Mouse (Mus musculus) embryonic facial prominence, embryonic 13.5 days (tissue): ENCODE measurements at regions not wholly inside any gene's neighbourhood (a gene's known extent, or its start where the extent isn't known, plus 50 kb on each side); places are given as distances from the start of the nearest gene placed in this dataset.
"Not testable (repeated sequence)": the region's sequence is repeated elsewhere in the genome, so short reads cannot be mapped to it uniquely, and the experiment has no call there.

Source experiments
- ATAC-seq: fragments of 200-750 bp; cut with Nextera tagmentation; 2 replicates; pipeline ENCODE4 v1.8.0; 2017; ENCODE audit warnings: low read depth; ENCODE audit not compliant: insufficient number of reproducible peaks, insufficient read depth, low FRiP score, low TSS enrichment
- H3K27ac ChIP-seq: fragments of 300-500 bp; sonication (generic); 2 replicates; pipeline ENCODE4 v1.5.1; 2015; ENCODE audit warnings: moderate library complexity, mild to moderate bottlenecking, inconsistent platforms
- H3K27me3 ChIP-seq: fragments of 300-500 bp; sonication (generic); 2 replicates; pipeline ENCODE4 v1.6.1; 2015; ENCODE audit warnings: mild to moderate bottlenecking, inconsistent platforms
- H3K36me3 ChIP-seq: fragments of 300-500 bp; sonication (generic); 2 replicates; pipeline ENCODE4 v1.6.1; 2015; ENCODE audit warnings: mild to moderate bottlenecking, inconsistent platforms
- H3K4me1 ChIP-seq: fragments of 300-500 bp; sonication (generic); 2 replicates; pipeline ENCODE4 v1.6.1; 2015; ENCODE audit warnings: inconsistent platforms
- H3K4me2 ChIP-seq: fragments of 300-500 bp; sonication (generic); 2 replicates; pipeline ENCODE4 v1.6.1; 2015; ENCODE audit warnings: moderate library complexity, mild to moderate bottlenecking, inconsistent platforms
- H3K4me3 ChIP-seq: fragments of 300-500 bp; sonication (generic); 2 replicates; pipeline ENCODE4 v1.5.1; 2015; ENCODE audit warnings: mild to moderate bottlenecking, inconsistent platforms
- H3K9ac ChIP-seq: fragments of 300-500 bp; sonication (generic); 2 replicates; pipeline ENCODE4 v1.6.1; 2015; ENCODE audit warnings: mild to moderate bottlenecking, inconsistent platforms
- H3K9me3 ChIP-seq: fragments of 300-500 bp; sonication (generic); 2 replicates; pipeline ENCODE4 v1.6.1; 2016; ENCODE audit warnings: inconsistent platforms
- WGBS: fragments of 180-500 bp; shearing (Covaris S2); methylation state at CpG from one replicate; pipeline ENCODE4 v1.1.7; 2015; ENCODE audit warnings: mixed read lengths; 5-methylcytosine and 5-hydroxymethylcytosine counted together

GRCm38 (mm10) chr5:148755807-148756206 is 173.3 kb downstream of the Katnal1 start:
- H3K27ac ChIP-seq, result no peak overlapping the region

GRCm38 (mm10) chr5:148754896-148755295 is 174.2 kb downstream of the Katnal1 start:
- no peak for ATAC-seq
- peaks cover 24% of the 10 kb centered on the region for H3K4me1 ChIP-seq
- H3K9me3 ChIP-seq, result 0 out of 2 replicates have a peak, but pooled peaks cover 3% of the 10 kb centered on the region
- WGBS, result 65% methylated on average over 10 of the region's 10 CpGs
- no peak overlapping the region for H3K9ac ChIP-seq
- no peak overlapping the region for H3K4me2 ChIP-seq
- no peaks in the 10 kb centered on the region for H3K27me3 ChIP-seq
- H3K36me3 ChIP-seq, result no peaks in the 10 kb centered on the region
- no peak overlapping the region for H3K4me3 ChIP-seq
- no peak overlapping the region for H3K27ac ChIP-seq

More at GRCm38 (mm10) chr5:148755807-148756206, 173.3 kb downstream of the Katnal1 start:
- Histone ChIP-seq H3K4me2 (no peak overlapping the region), H3K27me3 (no peaks in the 10 kb centered on the region), H3K9me3 (0 out of 2 replicates have a peak, but pooled peaks cover 3% of the 10 kb centered on the region), H3K4me1 (peaks cover 24% of the 10 kb centered on the region), H3K9ac (no peak overlapping the region), H3K36me3 (no peaks in the 10 kb centered on the region), H3K4me3 (no peak overlapping the region)
- no peak for ATAC-seq
- WGBS, result 87% methylated on average over 8 of the region's 8 CpGs

- no peak overlapping the region for H3K27ac ChIP-seq
- H3K4me2 ChIP-seq, result no peak overlapping the region
- no peak for ATAC-seq
- H3K4me3 ChIP-seq, result no peak overlapping the region
- peaks cover 24% of the 10 kb centered on the region for H3K4me1 ChIP-seq
- no peak overlapping the region for H3K9ac ChIP-seq
- 0 out of 2 replicates have a peak, but pooled peaks cover 3% of the 10 kb centered on the region for H3K9me3 ChIP-seq
- H3K36me3 ChIP-seq, result no peaks in the 10 kb centered on the region
- 93% methylated on average over 6 of the region's 6 CpGs for WGBS
- no peaks in the 10 kb centered on the region for H3K27me3 ChIP-seq
These were observed 174.8 kb downstream of the Katnal1 start for GRCm38 (mm10) chr5:148754363-148754762.

- WGBS, result 74% methylated on average over 4 of the region's 4 CpGs
- no peak overlapping the region for H3K4me3 ChIP-seq
These were observed 175.7 kb downstream of the Katnal1 start for GRCm38 (mm10) chr5:148753457-148753856.

GRCm38 (mm10) chr5:148751980-148752379 is 177.1 kb downstream of the Katnal1 start:
- H3K4me1 ChIP-seq, result 0 out of 2 replicates have a peak, but pooled peaks cover 13% of the 10 kb centered on the region
- no peaks in the 10 kb centered on the region for H3K27me3 ChIP-seq
- no peak overlapping the region for H3K4me2 ChIP-seq
- H3K4me3 ChIP-seq, result no peak overlapping the region
- WGBS, result 89% methylated on average over 13 of the region's 13 CpGs
- ATAC-seq, result no peak
- no peaks in the 10 kb centered on the region for H3K36me3 ChIP-seq
- no peak overlapping the region for H3K9ac ChIP-seq
- 0 out of 2 replicates have a peak, but pooled peaks cover 3% of the 10 kb centered on the region for H3K9me3 ChIP-seq
- H3K27ac ChIP-seq, result no peak overlapping the region

More at GRCm38 (mm10) chr5:148753457-148753856, 175.7 kb downstream of the Katnal1 start:
- peaks cover 24% of the 10 kb centered on the region for H3K4me1 ChIP-seq
- 0 out of 2 replicates have a peak, but pooled peaks cover 3% of the 10 kb centered on the region for H3K9me3 ChIP-seq
- H3K27ac ChIP-seq, result no peak overlapping the region
- no peaks in the 10 kb centered on the region for H3K36me3 ChIP-seq
- no peak overlapping the region for H3K9ac ChIP-seq
- ATAC-seq, result no peak
- no peaks in the 10 kb centered on the region for H3K27me3 ChIP-seq
- no peak overlapping the region for H3K4me2 ChIP-seq

- H3K9me3 ChIP-seq, result 0 out of 2 replicates have a peak, but pooled peaks cover 3% of the 10 kb centered on the region
- H3K4me3 ChIP-seq, result no peak overlapping the region
- H3K4me1 ChIP-seq, result 0 out of 2 replicates have a peak, but pooled peaks cover 5% of the 10 kb centered on the region
- no peak overlapping the region for H3K9ac ChIP-seq
- no peaks in the 10 kb centered on the region for H3K36me3 ChIP-seq
- ATAC-seq, result no peak
- no peak overlapping the region for H3K4me2 ChIP-seq
- H3K27ac ChIP-seq, result no peak overlapping the region
- H3K27me3 ChIP-seq, result no peaks in the 10 kb centered on the region
- 87% methylated on average over 16 of the region's 16 CpGs for WGBS
These were observed 179.0 kb downstream of the Katnal1 start for GRCm38 (mm10) chr5:148750002-148750734.

GRCm38 (mm10) chr5:148747972-148748764 is 181.0 kb downstream of the Katnal1 start:
- Histone ChIP-seq H3K9ac (no peak overlapping the region), H3K4me1 (no peaks in the 10 kb centered on the region), H3K27me3 (no peaks in the 10 kb centered on the region), H3K9me3 (0 out of 2 replicates have a peak, but pooled peaks cover 3% of the 10 kb centered on the region), H3K4me2 (no peak overlapping the region), H3K27ac (no peak overlapping the region), H3K36me3 (no peaks in the 10 kb centered on the region), H3K4me3 (no peak overlapping the region)
- 87% methylated on average over 21 of the region's 21 CpGs for WGBS
- no peak for ATAC-seq

- no peaks in the 10 kb centered on the region for H3K36me3 ChIP-seq
- ATAC-seq, result no peak
- no peaks in the 10 kb centered on the region for H3K4me1 ChIP-seq
- 76% methylated on average over 3 of the region's 3 CpGs for WGBS
- no peak overlapping the region for H3K9ac ChIP-seq
- H3K27me3 ChIP-seq, result no peaks in the 10 kb centered on the region
- no peak overlapping the region for H3K4me3 ChIP-seq
- H3K27ac ChIP-seq, result no peak overlapping the region
- H3K9me3 ChIP-seq, result 0 out of 2 replicates have a peak, but pooled peaks cover 3% of the 10 kb centered on the region
- H3K4me2 ChIP-seq, result no peak overlapping the region
These were observed 181.6 kb downstream of the Katnal1 start for GRCm38 (mm10) chr5:148747549-148747948.

- ATAC-seq, H3K27ac ChIP-seq: not testable (repeated sequence)
- 70% methylated on average over 6 of the region's 6 CpGs for WGBS
These were observed 182.4 kb downstream of the Katnal1 start for GRCm38 (mm10) chr5:148746726-148747125.

GRCm38 (mm10) chr5:148744676-148745391 is 184.3 kb downstream of the Katnal1 start:
- Histone ChIP-seq H3K27me3 (no peaks in the 10 kb centered on the region), H3K4me2 (no peak overlapping the region), H3K4me1 (0 out of 2 replicates have a peak, but pooled peaks cover 3% of the 10 kb centered on the region), H3K36me3 (no peaks in the 10 kb centered on the region), H3K9me3 (no peaks in the 10 kb centered on the region), H3K4me3 (no peak overlapping the region), H3K27ac (no peak overlapping the region), H3K9ac (no peak overlapping the region)
- no peak for ATAC-seq
- 84% methylated on average over 7 of the region's 7 CpGs for WGBS

More at GRCm38 (mm10) chr5:148746726-148747125, 182.4 kb downstream of the Katnal1 start:
- not testable (repeated sequence) for H3K9ac ChIP-seq, H3K27me3 ChIP-seq, H3K4me3 ChIP-seq, H3K9me3 ChIP-seq, H3K36me3 ChIP-seq, H3K4me1 ChIP-seq, H3K4me2 ChIP-seq

- H3K4me1 ChIP-seq, result 0 out of 2 replicates have a peak, but pooled peaks cover 3% of the 10 kb centered on the region
- H3K36me3 ChIP-seq, result no peaks in the 10 kb centered on the region
- WGBS, result 87% methylated on average over 8 of the region's 8 CpGs
- no peaks in the 10 kb centered on the region for H3K9me3 ChIP-seq
- H3K4me2 ChIP-seq, result no peak overlapping the region
- no peak for ATAC-seq
- H3K27ac ChIP-seq, result no peak overlapping the region
- H3K9ac ChIP-seq, result no peak overlapping the region
- H3K27me3 ChIP-seq, result no peaks in the 10 kb centered on the region
- H3K4me3 ChIP-seq, result no peak overlapping the region
These were observed 186.8 kb downstream of the Katnal1 start for GRCm38 (mm10) chr5:148742158-148742835.
